Mouse (Mus musculus): ENCODE data around the gene Pxt1. TPM values are rescaled to one million over a fixed set of nuclear protein-coding genes. Genes with fewer than 3 reads are reported as not detected.

Gene Pxt1
- total and polyA plus RNA-seq, 3 experiments = 1.0 TPM; not detected in 2

- DNase-seq = peak; percentile 61
These were observed 29.7 kb downstream of the Pxt1 start for GRCm38 (mm10) chr17:28913940-28914339.

GRCm38 (mm10) chr17:28913200-28913599 lies 30.4 kb downstream of the Pxt1 start:
- DNase-seq = peak; percentile 79

GRCm38 (mm10) chr17:28910139-28910538 lies 33.5 kb downstream of the Pxt1 start:
- no peak for DNase-seq

GRCm38 (mm10) chr17:28909252-28909941 lies 34.2 kb downstream of the Pxt1 start:
- no peak for DNase-seq

- no peak for DNase-seq
These were observed 35.7 kb downstream of the Pxt1 start for GRCm38 (mm10) chr17:28907959-28908358.

GRCm38 (mm10) chr17:28905377-28905916 lies 38.2 kb downstream of the Pxt1 start:
- DNase-seq = no peak

GRCm38 (mm10) chr17:28904546-28905376 lies 38.9 kb downstream of the Pxt1 start:
- DNase-seq = peak; percentile 64

GRCm38 (mm10) chr17:28901559-28901958 lies 42.1 kb downstream of the Pxt1 start:
- no peak for DNase-seq

- no peak for DNase-seq
These were observed 44.2 kb downstream of the Pxt1 start for GRCm38 (mm10) chr17:28899427-28899826.

GRCm38 (mm10) chr17:28898249-28898648 lies 45.4 kb downstream of the Pxt1 start:
- DNase-seq = no peak

- DNase-seq = no peak
These were observed 45.8 kb downstream of the Pxt1 start for GRCm38 (mm10) chr17:28897817-28898216.

GRCm38 (mm10) chr17:28896095-28896780 lies 47.4 kb downstream of the Pxt1 start:
- no peak for DNase-seq

- no peak for DNase-seq
These were observed 48.3 kb downstream of the Pxt1 start for GRCm38 (mm10) chr17:28895217-28895875.

- DNase-seq = no peak
These were observed 49.4 kb downstream of the Pxt1 start for GRCm38 (mm10) chr17:28894050-28894767.

- no peak for DNase-seq
These were observed 57.4 kb downstream of the Pxt1 start for GRCm38 (mm10) chr17:28886266-28886665.

GRCm38 (mm10) chr17:28885231-28885630 lies 58.4 kb downstream of the Pxt1 start:
- peak; percentile 58 for DNase-seq

Other genes with a start within 250 kb of the Pxt1 start
- 1 to 10 TPM in 1 of 2 experiments, not detected in 1; 1.7 TPM for gene AC170998.1, start 217.8 kb downstream of the Pxt1 start, total RNA-seq (2021)
- gene AC170998.1, start 217.8 kb downstream of the Pxt1 start, polyA plus RNA-seq (2012; rRNA removed) = 0.31 and 0.40 TPM in 2 replicates
- 100 to 1,000 TPM in 1 of 2 experiments, 10 to 100 TPM in 1; 97.4 to 350 TPM for gene Mapk13, start 174.5 kb downstream of the Pxt1 start, total RNA-seq (2021)
- 193 and 279 TPM in 2 replicates for gene Mapk13, start 174.5 kb downstream of the Pxt1 start, polyA plus RNA-seq (2012; rRNA removed)
- gene Brpf3, start 142.8 kb downstream of the Pxt1 start, total RNA-seq (2021) = 100 to 1,000 TPM in 1 of 2 experiments, 10 to 100 TPM in 1; 65.1 to 134 TPM
- 60.3 and 70.1 TPM in 2 replicates for gene Brpf3, start 142.8 kb downstream of the Pxt1 start, polyA plus RNA-seq (2012; rRNA removed)
- gene Pnpla1, start 85.4 kb downstream of the Pxt1 start, total RNA-seq (2021) = under 1 TPM in 1 of 2 experiments, not detected in 1; 0.52 TPM
- 0.04 and 0.09 TPM in 2 replicates for gene Pnpla1, start 85.4 kb downstream of the Pxt1 start, polyA plus RNA-seq (2012; rRNA removed)
- not detected for gene 4930539E08Rik, start 28.5 kb downstream of the Pxt1 start, total RNA-seq (2021)
- 0.03 TPM in 1 of 2 replicates, not detected in the other for gene 4930539E08Rik, start 28.5 kb downstream of the Pxt1 start, polyA plus RNA-seq (2012; rRNA removed)
- 10 to 100 TPM; 48.2 to 63.7 TPM for gene Kctd20, start 8.1 kb upstream of the Pxt1 start, total RNA-seq (2021)
- 23.5 and 32.7 TPM in 2 replicates for gene Kctd20, start 8.1 kb upstream of the Pxt1 start, polyA plus RNA-seq (2012; rRNA removed)
- gene Stk38, start 64.2 kb upstream of the Pxt1 start, total RNA-seq (2021) = 10 to 100 TPM; 50.5 to 52.6 TPM
- gene Stk38, start 64.2 kb upstream of the Pxt1 start, polyA plus RNA-seq (2012; rRNA removed) = 151 and 161 TPM in 2 replicates
- 100 to 1,000 TPM in 1 of 2 experiments, 10 to 100 TPM in 1; 94.0 to 149 TPM for gene Srsf3, start 88.8 kb upstream of the Pxt1 start, total RNA-seq (2021)
- 161 and 183 TPM in 2 replicates for gene Srsf3, start 88.8 kb upstream of the Pxt1 start, polyA plus RNA-seq (2012; rRNA removed)
- 100 to 1,000 TPM in 1 of 2 experiments, 10 to 100 TPM in 1; 36.4 to 108 TPM for gene Cdkn1a, start 147.1 kb upstream of the Pxt1 start, total RNA-seq (2021)
- 32.2 and 33.7 TPM in 2 replicates for gene Cdkn1a, start 147.1 kb upstream of the Pxt1 start, polyA plus RNA-seq (2012; rRNA removed)
- gene Rab44, start 170.3 kb upstream of the Pxt1 start, total RNA-seq (2021) = under 1 TPM; 0.14 to 0.62 TPM
- gene Rab44, start 170.3 kb upstream of the Pxt1 start, polyA plus RNA-seq (2012; rRNA removed) = 0.30 and 0.31 TPM in 2 replicates